Mouse (Mus musculus) R1 (cell line): ENCODE measurements at regions not wholly inside any gene's neighbourhood (a gene's known extent, or its start where the extent isn't known, plus 50 kb on each side); places are given as distances from the start of the nearest gene placed in this dataset.
A peak's percentile ranks its signal among the peaks of the same experiment; 100 is the strongest.

Source experiments
- DNase-seq: peaks from one replicate; pipeline ENCODE4 v3.0.0-alpha.2; 2018; ENCODE audit warnings: low read depth, low spot score

DNA sequence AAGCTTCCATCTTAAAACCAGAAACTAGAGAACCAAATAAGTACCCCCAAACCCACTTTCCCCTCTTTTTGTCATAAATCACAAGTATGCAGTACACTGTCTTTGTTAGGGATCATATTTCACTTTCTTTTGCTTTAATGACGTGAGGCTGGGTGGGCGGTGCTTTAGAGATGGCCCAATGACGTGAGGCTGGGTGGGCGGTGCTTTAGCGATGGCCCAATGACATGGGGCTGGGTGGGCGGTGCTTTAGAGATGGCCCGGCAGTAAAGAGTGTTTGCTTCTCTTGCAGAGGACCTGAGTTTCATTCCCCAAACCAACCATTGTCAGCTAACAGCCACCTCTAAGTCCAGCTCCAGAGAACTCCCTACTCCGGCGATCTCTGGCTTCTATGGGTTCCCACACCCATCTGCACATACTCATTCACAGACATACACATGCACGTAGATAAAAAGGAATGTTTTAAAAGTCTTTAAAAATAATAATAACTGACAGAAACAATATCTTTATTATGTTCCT lies 59.2 kb upstream of the Siah3 start:
- peak; percentile 56 for DNase-seq

DNA sequence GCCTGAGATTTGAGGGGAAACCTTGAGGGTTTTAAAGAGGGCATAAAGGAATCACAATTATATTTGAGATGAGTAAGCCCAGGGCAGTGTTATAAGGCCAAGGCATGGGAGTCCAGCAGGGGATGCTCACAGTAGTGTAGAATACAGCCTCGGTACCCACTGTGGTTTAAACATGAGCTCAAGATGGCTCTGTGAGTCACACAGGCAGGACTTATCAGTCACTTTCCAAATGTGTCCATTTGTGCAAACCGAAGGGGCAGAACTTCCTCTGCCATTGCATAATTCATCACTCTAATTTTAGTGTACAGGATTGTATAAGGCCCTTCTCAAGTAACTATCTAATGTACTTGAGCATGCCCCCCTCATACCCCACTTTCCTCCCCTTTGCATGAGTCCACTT lies 56.1 kb upstream of the Siah3 start:
- DNase-seq: no peak

DNA sequence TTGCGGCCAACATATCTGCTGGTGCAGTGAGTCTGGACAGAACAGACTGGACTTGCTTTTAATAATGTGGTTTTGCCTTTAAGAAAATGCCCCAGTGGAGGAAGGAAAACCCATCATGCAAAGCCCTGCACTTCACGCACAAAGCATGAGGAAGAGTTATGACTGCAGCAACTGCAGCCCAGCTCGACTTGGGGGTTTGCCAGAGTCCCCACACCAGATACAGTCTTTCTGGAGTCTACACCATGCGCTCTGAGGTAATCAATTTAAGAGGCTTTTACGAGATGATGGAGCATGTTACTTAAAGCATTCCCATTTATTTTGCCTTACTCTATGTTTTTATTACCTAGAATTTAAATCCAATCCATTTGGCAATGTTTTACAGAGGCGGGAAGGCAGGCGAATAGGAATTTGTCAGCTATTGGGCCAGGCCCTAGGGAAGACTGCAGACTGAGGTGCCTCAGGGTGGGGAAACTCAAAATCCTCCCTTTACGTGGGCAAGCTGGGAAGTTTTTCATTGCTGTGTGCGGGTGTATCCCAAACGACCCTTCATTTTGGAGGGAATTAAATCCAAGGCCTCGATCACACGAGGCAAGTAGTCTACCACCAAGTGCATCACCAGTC lies 53.2 kb upstream of the Siah3 start:
- DNase-seq: no peak
